Mouse (Mus musculus) forebrain, embryonic 11.5 days (tissue): Measurements from ENCODE around the gene Tbc1d1. TPM values are rescaled to one million over a fixed set of nuclear protein-coding genes. Genes with fewer than 3 reads are reported as not detected.

Experiments
- ATAC-seq: fragments of 200-750 bp; cut with Nextera tagmentation; replicated peaks from 2 replicates; pipeline ENCODE4 v1.8.0; 2017; ENCODE audit warnings: moderate TSS enrichment; ENCODE audit not compliant: low FRiP score
- DNase-seq: peaks from one replicate; pipeline ENCODE4 v3.0.0-alpha.2; 2017; ENCODE audit warnings: low spot score
- H3K27ac ChIP-seq: fragments of 300-500 bp; sonication (generic); 2 replicates; pipeline ENCODE4 v1.5.1; 2014; ENCODE audit warnings: low read depth, low read length
- H3K27me3 ChIP-seq: fragments of 300-500 bp; sonication (generic); 2 replicates; pipeline ENCODE4 v1.6.1; 2014; ENCODE audit warnings: mild to moderate bottlenecking, low read length, mixed read lengths; ENCODE audit not compliant: control insufficient read depth, insufficient read depth
- H3K36me3 ChIP-seq: fragments of 300-500 bp; sonication (generic); 2 replicates; pipeline ENCODE4 v1.6.1; 2014; ENCODE audit warnings: mild to moderate bottlenecking, low read length, moderate library complexity, mixed read lengths; ENCODE audit not compliant: control insufficient read depth, insufficient read depth
- H3K4me1 ChIP-seq: fragments of 300-500 bp; sonication (generic); replicated peaks from 2 replicates; pipeline ENCODE4 v1.6.1; 2014; ENCODE audit warnings: low read length, mixed read lengths; ENCODE audit not compliant: control insufficient read depth, insufficient read depth
- H3K4me2 ChIP-seq: fragments of 300-500 bp; sonication (generic); 2 replicates; pipeline ENCODE4 v1.6.1; 2014; ENCODE audit warnings: low read depth, mild to moderate bottlenecking, low read length, moderate library complexity, mixed read lengths; ENCODE audit not compliant: severe bottlenecking
- H3K4me3 ChIP-seq: fragments of 300-500 bp; sonication (generic); 2 replicates; pipeline ENCODE4 v1.5.1; 2014; ENCODE audit warnings: low read depth, low read length
- H3K9ac ChIP-seq: fragments of 300-500 bp; sonication (generic); 2 replicates; pipeline ENCODE4 v1.6.1; 2014; ENCODE audit warnings: low read length
- H3K9me3 ChIP-seq: fragments of 300-500 bp; sonication (generic); 2 replicates; pipeline ENCODE4 v1.6.1; 2016; ENCODE audit warnings: low read length, mixed read lengths; ENCODE audit not compliant: control insufficient read depth
- WGBS: fragments of 180-500 bp; shearing (Covaris S2); extraction: QIAGEN DNeasy Blood & Tissue Kit; methylation state at CpG from one replicate; pipeline ENCODE4 v1.1.7; 2014; 5-methylcytosine and 5-hydroxymethylcytosine counted together
- polyA plus RNA-seq: library from polyadenylated mRNA; unstranded; fragments of >200 nt; fragmentation: Nextera tagmentation; extraction: Ambion mirVana; gene quantifications from 2 replicates; pipeline ENCODE4 v1.2.1, GENCODE M21; 2014

Tbc1d1 gene
- polyA plus RNA-seq, 1 experiment from 2014 or later, result 27.9 TPM

GRCm38 (mm10) chr5:64254988-64255387 lies 98.9 kb downstream of the Tbc1d1 start:
- Histone ChIP-seq H3K36me3 (no peaks in the 10 kb centered on the region), H3K4me3 (no peak overlapping the region), H3K9ac (no peak overlapping the region), H3K4me1 (peaks cover 3% of the 10 kb centered on the region; the same call in 1 of the 2 replicates), H3K9me3 (no peaks in the 10 kb centered on the region), H3K27ac (no peak overlapping the region), H3K27me3 (no peaks in the 10 kb centered on the region), H3K4me2 (no peak overlapping the region)
- WGBS, result 40% methylated on average over 6 of the region's 6 CpGs
- ATAC-seq (no peak), DNase-seq (no peak)

GRCm38 (mm10) chr5:64263348-64263747 lies 107.2 kb downstream of the Tbc1d1 start:
- H3K9me3 ChIP-seq, result no peaks in the 10 kb centered on the region
- H3K4me3 ChIP-seq, result no peak overlapping the region
- no peak overlapping the region for H3K9ac ChIP-seq
- H3K27ac ChIP-seq, result no peak overlapping the region
- 87% methylated on average over 11 of the region's 11 CpGs for WGBS
- H3K36me3 ChIP-seq, result no peaks in the 10 kb centered on the region
- ATAC-seq, result no peak
- H3K4me2 ChIP-seq, result no peak overlapping the region
- DNase-seq, result peak; percentile 37
- H3K27me3 ChIP-seq, result no peaks in the 10 kb centered on the region
- no peaks in the 10 kb centered on the region for H3K4me1 ChIP-seq

GRCm38 (mm10) chr5:64263898-64264478 lies 107.9 kb downstream of the Tbc1d1 start:
- no peaks in the 10 kb centered on the region for H3K4me1 ChIP-seq
- 88% methylated on average over 13 of the region's 13 CpGs for WGBS
- H3K27me3 ChIP-seq, result no peaks in the 10 kb centered on the region
- H3K27ac ChIP-seq, result no peak overlapping the region
- H3K4me2 ChIP-seq, result no peak overlapping the region
- no peaks in the 10 kb centered on the region for H3K36me3 ChIP-seq
- no peak for ATAC-seq
- no peak overlapping the region for H3K9ac ChIP-seq
- H3K9me3 ChIP-seq, result no peaks in the 10 kb centered on the region
- peak; percentile 45 for DNase-seq
- H3K4me3 ChIP-seq, result no peak overlapping the region

- no peak overlapping the region for H3K9ac ChIP-seq
- ATAC-seq (no peak), DNase-seq (peak; percentile 51)
- no peaks in the 10 kb centered on the region for H3K9me3 ChIP-seq
- H3K27me3 ChIP-seq, result no peaks in the 10 kb centered on the region
- no peaks in the 10 kb centered on the region for H3K4me1 ChIP-seq
- H3K36me3 ChIP-seq, result no peaks in the 10 kb centered on the region
- no peak overlapping the region for H3K27ac ChIP-seq
- 25% methylated on average over 3 of the region's 3 CpGs for WGBS
- no peak overlapping the region for H3K4me2 ChIP-seq
- H3K4me3 ChIP-seq, result no peak overlapping the region
Observed at GRCm38 (mm10) chr5:64265145-64265544, 109.0 kb downstream of the Tbc1d1 start.

- H3K4me1 ChIP-seq, result no peaks in the 10 kb centered on the region
- H3K9ac ChIP-seq, result no peak overlapping the region
- peak; percentile 20 for DNase-seq
- ATAC-seq, result no peak
- no peaks in the 10 kb centered on the region for H3K36me3 ChIP-seq
- no peaks in the 10 kb centered on the region for H3K27me3 ChIP-seq
- H3K27ac ChIP-seq, result no peak overlapping the region
- H3K4me3 ChIP-seq, result no peak overlapping the region
- WGBS, result 89% methylated on average over 3 of the region's 3 CpGs
- H3K9me3 ChIP-seq, result no peaks in the 10 kb centered on the region
- no peak overlapping the region for H3K4me2 ChIP-seq
Observed at GRCm38 (mm10) chr5:64265906-64266305, 109.8 kb downstream of the Tbc1d1 start.

- DNase-seq, result no peak
- Histone ChIP-seq H3K9ac (no peak overlapping the region), H3K4me2 (no peak overlapping the region), H3K27me3 (no peaks in the 10 kb centered on the region), H3K27ac (no peak overlapping the region), H3K4me1 (no peaks in the 10 kb centered on the region), H3K36me3 (no peaks in the 10 kb centered on the region), H3K9me3 (no peaks in the 10 kb centered on the region), H3K4me3 (no peak overlapping the region)
- ATAC-seq, result no peak
- 88% methylated on average over 2 of the region's 2 CpGs for WGBS
Observed at GRCm38 (mm10) chr5:64266534-64266933, 110.4 kb downstream of the Tbc1d1 start.

- WGBS, result 92% methylated on average over 9 of the region's 9 CpGs
- ATAC-seq, result no peak
- Histone ChIP-seq H3K27me3 (no peaks in the 10 kb centered on the region), H3K4me3 (no peak overlapping the region), H3K9me3 (no peaks in the 10 kb centered on the region), H3K36me3 (no peaks in the 10 kb centered on the region), H3K4me2 (no peak overlapping the region), H3K27ac (no peak overlapping the region), H3K9ac (no peak overlapping the region), H3K4me1 (no peaks in the 10 kb centered on the region)
- DNase-seq, result peak; percentile 28
Observed at GRCm38 (mm10) chr5:64267279-64267678, 111.2 kb downstream of the Tbc1d1 start.

- H3K9ac ChIP-seq, result no peak overlapping the region
Observed at GRCm38 (mm10) chr5:64269669-64270068, 113.6 kb downstream of the Tbc1d1 start.

GRCm38 (mm10) chr5:64273517-64273916 lies 117.4 kb downstream of the Tbc1d1 start:
- Histone ChIP-seq H3K36me3 (no peaks in the 10 kb centered on the region), H3K4me3 (no peak overlapping the region), H3K9me3 (no peaks in the 10 kb centered on the region), H3K9ac (no peak overlapping the region), H3K4me1 (no peaks in the 10 kb centered on the region), H3K27ac (no peak overlapping the region), H3K27me3 (no peaks in the 10 kb centered on the region), H3K4me2 (no peak overlapping the region)
- DNase-seq (no peak), ATAC-seq (no peak)
- WGBS, result 86% methylated on average over 1 of the region's 1 CpGs

More at GRCm38 (mm10) chr5:64269669-64270068, 113.6 kb downstream of the Tbc1d1 start:
- 17% methylated on average over 7 of the region's 7 CpGs for WGBS
- no peaks in the 10 kb centered on the region for H3K9me3 ChIP-seq
- no peaks in the 10 kb centered on the region for H3K36me3 ChIP-seq
- DNase-seq (peak; percentile 33), ATAC-seq (no peak)
- H3K4me2 ChIP-seq, result no peak overlapping the region
- H3K4me3 ChIP-seq, result no peak overlapping the region
- no peaks in the 10 kb centered on the region for H3K4me1 ChIP-seq
- H3K27ac ChIP-seq, result no peak overlapping the region
- H3K27me3 ChIP-seq, result no peaks in the 10 kb centered on the region
